Mouse (Mus musculus) intestine, embryonic 16.5 days (tissue): ENCODE data around the gene Lpin1. TPM values are rescaled to one million over a fixed set of nuclear protein-coding genes. Genes with fewer than 3 reads are reported as not detected.

Source experiments
- ATAC-seq: fragments of 200-750 bp; cut with Nextera tagmentation; 2 replicates; pipeline ENCODE4 v1.8.0; 2017; ENCODE audit warnings: moderate TSS enrichment, moderate library complexity
- H3K27ac ChIP-seq: fragments of 300-500 bp; sonication (generic); 2 replicates; pipeline ENCODE4 v1.5.1; 2014; ENCODE audit warnings: mild to moderate bottlenecking, low read length
- H3K27me3 ChIP-seq: fragments of 300-500 bp; sonication (generic); replicated peaks from 2 replicates; pipeline ENCODE4 v1.6.1; 2014; ENCODE audit warnings: low read length, control low read depth, mixed read lengths; ENCODE audit not compliant: control insufficient read depth, insufficient read depth
- H3K36me3 ChIP-seq: fragments of 300-500 bp; sonication (generic); 2 replicates; pipeline ENCODE4 v1.6.1; 2014; ENCODE audit warnings: low read length, control low read depth; ENCODE audit not compliant: control insufficient read depth, insufficient read depth
- H3K4me1 ChIP-seq: fragments of 300-500 bp; sonication (generic); 2 replicates; pipeline ENCODE4 v1.6.1; 2014; ENCODE audit warnings: low read length, control low read depth, mixed read lengths; ENCODE audit not compliant: control insufficient read depth, insufficient read depth
- H3K4me2 ChIP-seq: fragments of 300-500 bp; sonication (generic); 2 replicates; pipeline ENCODE4 v1.6.1; 2014; ENCODE audit warnings: low read depth, low read length, control low read depth
- H3K4me3 ChIP-seq: fragments of 300-500 bp; sonication (generic); 2 replicates; pipeline ENCODE4 v1.5.1; 2014; ENCODE audit warnings: mild to moderate bottlenecking, low read length
- H3K9ac ChIP-seq: fragments of 300-500 bp; sonication (generic); 2 replicates; pipeline ENCODE4 v1.6.1; 2014; ENCODE audit warnings: low read depth, low read length
- H3K9me3 ChIP-seq: fragments of 300-500 bp; sonication (generic); 2 replicates; pipeline ENCODE4 v1.6.1; 2016; ENCODE audit warnings: low read length, control low read depth; ENCODE audit not compliant: control insufficient read depth
- WGBS: fragments of 180-500 bp; shearing (Covaris S2); extraction: QIAGEN DNeasy Blood & Tissue Kit; methylation state at CpG from one replicate; pipeline ENCODE4 v1.1.7; 2014; 5-methylcytosine and 5-hydroxymethylcytosine counted together
- polyA plus RNA-seq: library from polyadenylated mRNA; unstranded; fragments of >200 nt; fragmentation: Nextera tagmentation; extraction: Ambion mirVana; gene quantifications from 2 replicates; pipeline ENCODE4 v1.2.1, GENCODE M21; 2015

Gene Lpin1
- polyA plus RNA-seq, 1 experiment from 2014 or later, result 8.5 TPM

DNA sequence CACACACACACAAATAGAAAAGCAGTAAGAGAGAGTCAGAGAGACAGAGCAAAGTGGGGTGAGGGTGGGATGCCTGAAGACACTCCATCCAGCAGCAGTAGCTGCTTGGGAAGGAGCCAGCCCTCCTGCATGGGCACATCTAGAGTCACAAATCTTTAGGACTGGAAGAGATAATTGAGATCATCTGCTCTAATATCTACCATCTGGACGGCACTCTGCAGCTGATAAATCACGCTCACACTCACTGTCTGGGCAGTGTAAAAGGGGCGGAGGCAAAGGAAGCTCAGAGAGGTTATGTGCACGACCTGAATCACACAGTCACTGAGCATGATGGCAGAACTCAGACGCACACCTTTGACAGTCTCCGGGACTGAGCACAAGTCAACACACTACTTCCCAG, 118.1 kb downstream of the Lpin1 start:
- no peak overlapping the region for H3K9ac ChIP-seq
- no peaks in the 10 kb centered on the region for H3K9me3 ChIP-seq
- no peaks in the 10 kb centered on the region for H3K4me1 ChIP-seq
- 70% methylated on average over 6 of the region's 6 CpGs for WGBS
- no peak for ATAC-seq
- H3K27ac ChIP-seq, result no peak overlapping the region
- H3K4me3 ChIP-seq, result no peak overlapping the region
- H3K27me3 ChIP-seq, result no peaks in the 10 kb centered on the region
- H3K36me3 ChIP-seq, result no peaks in the 10 kb centered on the region
- no peak overlapping the region for H3K4me2 ChIP-seq

- H3K36me3 ChIP-seq, result no peaks in the 10 kb centered on the region
- ATAC-seq, result no peak
- H3K9me3 ChIP-seq, result no peaks in the 10 kb centered on the region
- no peak overlapping the region for H3K27ac ChIP-seq
- H3K27me3 ChIP-seq, result no peaks in the 10 kb centered on the region
- H3K9ac ChIP-seq, result no peak overlapping the region
- H3K4me3 ChIP-seq, result no peak overlapping the region
- H3K4me1 ChIP-seq, result no peaks in the 10 kb centered on the region
- no peak overlapping the region for H3K4me2 ChIP-seq
Measured at GRCm38 (mm10) chr12:16488899-16489298, 121.9 kb downstream of the Lpin1 start.

- H3K9ac ChIP-seq, result no peak overlapping the region
- H3K4me3 ChIP-seq, result no peak overlapping the region
- no peaks in the 10 kb centered on the region for H3K36me3 ChIP-seq
- WGBS, result 59% methylated on average over 2 of the region's 2 CpGs
- no peak for ATAC-seq
- H3K27me3 ChIP-seq, result no peaks in the 10 kb centered on the region
- H3K27ac ChIP-seq, result no peak overlapping the region
- no peaks in the 10 kb centered on the region for H3K4me1 ChIP-seq
- H3K9me3 ChIP-seq, result no peaks in the 10 kb centered on the region
- no peak overlapping the region for H3K4me2 ChIP-seq
Measured at GRCm38 (mm10) chr12:16487453-16487852, 123.3 kb downstream of the Lpin1 start.

Other genes starting within 250 kb of the Lpin1 start
- gene Ntsr2, start 42.4 kb upstream of the Lpin1 start, polyA plus RNA-seq, result not detected in 2 replicates
- gene Greb1, start 189.9 kb upstream of the Lpin1 start, polyA plus RNA-seq, result 3.8 and 5.4 TPM in 2 replicates
- 28.9 and 29.5 TPM in 2 replicates for gene E2f6, start 200.0 kb upstream of the Lpin1 start, polyA plus RNA-seq